Mouse (Mus musculus): ENCODE results near the gene Syt16.

DNA sequence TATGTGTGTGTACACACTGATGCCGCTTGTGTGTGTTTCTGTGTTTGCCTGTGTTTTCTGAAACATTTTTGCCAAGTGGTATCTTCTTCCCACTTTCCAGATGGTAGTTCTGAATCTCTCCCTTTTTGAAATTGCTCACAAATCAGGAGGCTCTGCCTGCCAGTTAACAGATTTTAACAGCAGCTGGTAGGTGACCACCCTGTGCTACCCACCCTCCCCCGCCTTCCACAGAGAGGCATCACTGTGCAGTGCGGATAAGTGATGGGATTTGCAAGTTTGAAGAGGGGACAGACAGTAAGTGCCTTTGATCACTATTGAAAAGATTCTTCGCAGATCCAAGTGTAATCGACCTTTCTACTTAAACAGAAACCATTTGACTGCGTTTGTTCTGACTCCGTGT, 191.4 kb downstream of the Syt16 start:
- no peak for TF ChIP-seq CTCF (IDR thresholded peaks at IDR 0.05; ENCODE audit: low read depth)
- TF ChIP-seq EP300 (IDR thresholded peaks at IDR 0.05; ENCODE audit: low read depth): no peak
